Mouse (Mus musculus): ENCODE results near the gene Arhgap15.

DNA sequence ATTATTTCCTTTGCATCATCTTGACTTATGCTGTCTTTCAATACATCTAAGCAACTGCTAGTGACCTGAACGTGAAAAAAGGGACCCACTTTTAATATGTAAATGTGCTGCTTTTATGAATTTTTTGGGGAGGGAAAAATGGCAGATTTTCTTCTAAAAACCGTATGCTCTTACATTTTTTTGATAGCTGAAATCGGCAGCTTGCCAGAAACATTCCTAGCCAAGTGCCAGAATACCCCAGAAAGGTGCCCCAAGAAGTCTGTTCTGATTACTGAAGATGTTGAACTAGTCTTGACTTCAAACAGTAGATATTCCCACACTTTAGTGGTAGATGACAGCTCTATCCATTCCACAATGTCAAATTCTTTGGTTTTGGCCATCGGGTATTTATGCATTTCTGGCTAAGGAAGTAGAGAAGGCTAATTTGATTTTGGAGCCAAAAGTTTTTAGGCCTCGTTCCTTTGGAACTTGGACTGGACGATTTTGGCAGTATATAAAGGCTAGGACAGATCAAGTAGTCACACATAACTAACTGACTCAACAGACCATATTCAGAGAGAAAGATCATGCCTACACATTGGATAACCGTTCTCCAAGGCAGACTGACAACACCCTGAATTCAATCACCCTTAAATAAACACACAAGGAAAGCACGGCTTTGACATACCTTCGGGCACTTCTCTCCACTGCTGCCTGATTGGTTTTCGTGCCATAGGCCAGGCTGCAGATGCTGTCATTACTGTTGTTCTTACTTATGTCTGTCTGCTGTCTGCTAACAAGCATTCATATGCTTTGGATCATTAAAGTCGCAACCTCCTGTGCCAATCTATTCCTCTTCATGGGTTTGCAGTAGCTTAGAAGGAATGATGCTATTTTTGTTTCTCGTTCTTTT lies 67.5 kb downstream of the Arhgap15 start:
- TF ChIP-seq CTCF (IDR thresholded peaks at IDR 0.05; ENCODE audit: low read depth) (no peak), EP300 (IDR thresholded peaks at IDR 0.05; ENCODE audit: low read depth) (no peak)
